Mouse (Mus musculus): ENCODE measurements around the gene Plcb1.
A peak's percentile ranks its signal among the peaks of the same experiment; 100 is the strongest.

The Plcb1 gene

DNA sequence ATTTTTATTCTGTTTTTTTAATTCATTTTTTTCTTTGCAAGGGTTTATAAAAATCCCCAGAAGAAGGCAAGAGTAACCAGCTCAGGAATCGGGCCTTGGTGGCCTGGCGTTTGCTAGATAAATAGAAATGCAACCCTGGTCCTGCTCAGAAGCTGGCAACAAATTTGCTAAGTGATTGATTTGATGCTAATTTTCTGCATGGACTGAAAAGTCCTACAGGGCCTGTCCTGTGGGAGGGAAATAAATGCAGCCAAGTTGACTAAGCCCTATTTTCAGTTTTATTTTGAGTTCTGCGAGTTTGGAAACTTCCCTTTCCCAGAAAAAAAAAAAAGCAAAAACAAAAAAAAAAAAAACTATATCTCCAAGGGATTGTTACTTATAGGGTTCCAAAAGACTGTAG lies 433.5 kb downstream of the Plcb1 start:
- no peak for DNase-seq

DNA sequence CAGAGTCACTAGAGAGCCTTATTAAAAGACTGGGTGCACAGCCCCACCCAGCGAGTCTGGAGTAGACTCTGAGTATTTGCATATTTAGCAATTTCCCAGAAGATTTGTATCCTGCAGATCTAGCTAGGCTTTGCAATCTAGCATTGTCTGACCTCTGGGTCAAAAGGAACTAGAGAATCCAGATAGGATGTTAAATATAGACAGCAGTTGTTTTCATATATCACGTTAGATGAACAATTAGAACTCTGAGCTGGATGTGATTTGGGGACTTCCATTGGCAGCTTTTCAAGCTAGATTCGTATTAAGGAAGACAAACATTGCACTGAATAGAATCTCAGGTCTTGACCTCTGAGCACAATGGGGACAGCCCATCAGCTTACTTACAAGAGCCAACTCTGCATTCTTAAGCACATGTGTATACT lies 439.7 kb downstream of the Plcb1 start:
- no peak for DNase-seq

DNA sequence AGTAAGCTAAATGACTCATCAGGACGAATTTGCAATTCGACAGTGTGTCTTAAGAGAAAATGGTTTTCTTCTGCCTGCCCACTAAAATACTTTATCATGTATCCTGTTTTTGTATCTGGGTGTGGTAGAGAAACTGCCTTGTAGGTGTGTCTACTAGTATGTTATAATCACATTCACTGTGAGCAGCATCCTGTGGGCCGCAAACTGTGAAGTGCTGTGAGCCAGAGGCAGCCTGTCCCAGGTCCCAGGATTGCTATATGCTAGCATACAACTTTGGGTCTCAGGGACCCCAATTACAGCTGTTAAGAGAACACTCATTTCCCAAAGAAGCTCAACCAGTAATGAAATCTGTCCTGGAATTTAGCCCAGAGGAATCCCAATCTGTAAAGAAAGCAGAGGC lies 444.4 kb downstream of the Plcb1 start:
- no peak for DNase-seq

DNA sequence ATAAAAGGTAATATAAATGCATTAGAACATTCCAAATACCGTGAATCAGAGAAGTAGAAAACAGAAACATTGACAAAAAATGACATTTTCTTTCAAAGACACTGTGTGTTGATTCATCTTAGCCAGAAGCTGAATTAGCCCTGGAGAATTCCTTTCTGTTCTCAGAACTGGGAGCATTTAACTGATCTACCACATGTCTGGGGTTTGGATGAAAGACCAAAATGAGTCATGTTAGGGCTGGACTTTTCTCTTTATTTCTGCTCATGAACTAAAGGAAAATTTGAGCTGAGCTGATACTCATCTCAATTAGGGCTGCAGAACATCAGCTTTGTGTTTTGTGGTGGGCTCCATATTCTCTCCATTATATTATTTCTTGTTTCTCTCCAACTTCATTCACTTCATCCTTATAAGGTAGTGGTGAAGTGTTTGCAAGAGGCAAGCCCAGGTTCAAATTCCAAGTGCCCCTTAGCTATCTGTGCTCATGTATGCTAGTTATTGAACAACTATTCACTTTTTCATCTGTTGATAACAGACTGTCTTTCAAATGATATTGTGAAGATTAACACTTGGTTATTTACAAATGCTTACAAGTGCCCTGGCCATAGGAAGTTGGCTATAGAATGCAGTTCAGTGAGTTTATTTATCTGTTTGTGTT lies 456.9 kb downstream of the Plcb1 start:
- DNase-seq, result no peak

DNA sequence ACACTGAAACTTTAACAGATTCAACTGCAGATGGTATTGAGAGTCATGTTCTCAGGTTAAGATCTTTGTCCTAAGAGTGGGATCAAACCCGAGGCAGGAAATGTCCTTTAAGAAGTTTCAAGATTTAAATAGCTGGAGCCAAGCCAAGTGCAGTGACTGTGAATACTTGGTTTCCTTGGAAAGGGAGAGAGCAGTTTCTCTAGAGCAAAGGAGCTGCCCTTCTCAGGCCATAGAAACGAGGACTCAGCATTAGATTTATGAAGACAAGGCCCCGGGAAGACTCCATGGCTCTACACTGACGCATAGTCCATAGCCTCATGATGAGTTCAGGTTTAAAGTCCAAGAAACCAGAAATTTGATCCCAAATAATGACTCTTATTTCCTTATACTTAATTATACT lies 457.9 kb downstream of the Plcb1 start:
- DNase-seq, result no peak

DNA sequence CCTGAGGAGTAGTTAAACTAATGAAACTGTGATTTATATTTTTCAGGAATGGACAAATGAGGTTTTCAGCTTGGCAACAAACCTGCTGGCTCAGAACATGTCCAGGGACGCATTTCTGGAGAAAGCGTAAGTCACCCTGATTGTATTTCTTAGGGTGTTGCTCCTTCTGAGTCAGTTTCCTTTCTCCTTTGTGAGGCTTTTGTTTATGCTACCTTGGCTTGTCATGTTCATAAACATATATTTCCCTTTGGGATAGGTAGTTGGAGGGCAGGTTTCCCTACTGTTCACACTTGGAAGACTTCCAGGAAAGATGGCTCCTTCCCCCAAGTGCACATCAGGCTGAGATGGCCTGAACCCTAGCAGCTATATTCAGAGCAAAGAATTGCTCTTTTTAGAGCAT lies 464.1 kb downstream of the Plcb1 start:
- no peak for DNase-seq

DNA sequence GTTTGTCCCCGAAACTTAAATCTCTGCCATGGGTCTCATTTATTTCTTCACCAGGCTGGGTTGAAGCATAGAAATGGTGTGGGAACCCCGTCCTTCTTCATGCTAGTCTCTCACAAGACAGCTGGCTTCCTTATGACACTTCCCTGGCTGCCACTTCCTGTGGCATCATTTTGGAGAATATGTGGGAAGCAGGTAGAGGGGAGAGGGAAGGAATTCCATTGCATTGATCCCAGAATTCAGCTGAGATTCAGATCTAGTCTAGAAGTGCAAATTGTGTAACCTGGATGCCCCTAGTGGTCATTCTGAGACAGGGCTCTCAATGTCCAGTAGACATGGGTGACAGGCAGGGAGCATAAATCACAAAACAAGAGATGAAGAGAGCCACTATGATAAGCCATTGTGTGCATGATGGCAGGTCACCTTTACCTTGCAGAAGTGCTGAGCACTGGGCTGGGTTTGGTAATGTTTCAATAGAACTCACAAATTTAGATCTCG lies 466.0 kb downstream of the Plcb1 start:
- no peak for DNase-seq

DNA sequence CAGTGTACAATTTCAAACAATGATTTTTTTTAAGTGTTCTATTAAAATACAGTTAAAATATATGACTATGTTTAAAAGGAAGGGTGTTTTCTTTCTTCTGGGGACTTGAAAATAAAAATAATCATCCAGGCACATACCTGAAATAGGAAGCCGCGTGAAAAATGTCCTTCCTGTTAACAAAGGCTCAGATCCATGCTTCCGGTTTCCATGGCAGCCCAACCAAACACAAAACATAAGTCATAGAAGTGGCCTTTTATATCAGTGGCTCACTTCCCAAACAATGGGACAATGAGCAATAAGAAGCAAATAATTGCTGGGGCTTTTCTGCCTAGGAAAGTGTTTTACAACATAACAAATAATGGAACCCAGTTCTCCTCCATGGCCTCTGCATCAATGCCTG lies 473.3 kb downstream of the Plcb1 start:
- no peak for DNase-seq

DNA sequence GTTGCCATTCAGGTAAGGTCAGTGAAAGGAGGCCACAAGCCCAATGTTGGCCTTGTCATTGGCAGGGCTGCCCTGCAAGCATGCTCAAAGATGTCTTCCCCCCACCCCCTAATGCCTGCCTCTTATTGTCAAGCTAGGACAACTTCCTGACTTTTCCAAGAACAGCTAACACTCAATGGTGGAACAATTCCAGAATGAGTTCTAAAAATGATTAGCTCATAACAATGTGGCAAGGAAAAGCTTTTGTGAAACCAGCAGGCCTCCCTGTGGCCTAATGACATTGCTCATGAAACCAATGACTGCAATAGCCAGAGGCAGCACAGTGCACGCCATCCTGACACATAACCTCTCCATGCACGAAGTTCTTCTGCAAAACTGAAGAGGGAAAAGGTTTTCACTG lies 478.1 kb downstream of the Plcb1 start:
- no peak for DNase-seq

DNA sequence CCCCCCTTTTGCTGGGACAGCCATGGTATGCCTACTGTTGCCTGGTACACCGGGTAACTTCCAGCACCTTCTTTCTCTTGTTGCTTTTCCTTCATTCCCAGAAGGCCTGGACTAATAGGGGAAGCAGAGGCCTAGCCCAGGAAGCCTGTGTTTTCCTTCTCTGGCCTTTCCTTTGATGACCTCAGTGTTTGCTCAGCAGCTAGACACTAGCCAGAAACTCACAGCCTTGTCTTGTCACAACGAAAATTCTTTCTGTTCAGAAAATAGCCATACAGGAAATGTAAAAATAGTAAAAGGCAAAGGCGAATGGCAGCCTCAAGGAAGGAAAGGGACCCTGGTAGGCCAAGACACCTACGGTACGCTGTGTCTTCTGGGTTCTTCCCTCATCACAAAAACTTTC lies 489.1 kb downstream of the Plcb1 start:
- no peak for DNase-seq

DNA sequence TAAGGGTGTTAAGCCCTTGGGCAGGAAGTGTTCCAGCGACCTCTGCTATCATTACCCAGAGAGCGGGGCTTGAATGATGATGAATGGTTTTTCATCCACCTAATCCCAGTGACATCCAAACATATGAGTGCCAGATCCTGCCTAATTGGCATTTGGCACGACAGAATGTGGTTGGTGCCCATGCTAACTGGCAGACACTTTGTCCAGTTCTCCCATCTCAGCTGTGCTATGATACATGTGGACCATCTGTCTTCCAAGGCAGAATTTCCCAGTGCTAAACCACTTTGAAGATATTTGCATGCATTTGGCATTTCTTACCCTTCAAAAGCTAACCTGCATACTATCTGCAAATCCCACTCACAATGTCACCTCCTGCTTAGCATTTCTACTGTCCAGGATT lies 492.6 kb downstream of the Plcb1 start:
- DNase-seq, result peak; percentile 35

DNA sequence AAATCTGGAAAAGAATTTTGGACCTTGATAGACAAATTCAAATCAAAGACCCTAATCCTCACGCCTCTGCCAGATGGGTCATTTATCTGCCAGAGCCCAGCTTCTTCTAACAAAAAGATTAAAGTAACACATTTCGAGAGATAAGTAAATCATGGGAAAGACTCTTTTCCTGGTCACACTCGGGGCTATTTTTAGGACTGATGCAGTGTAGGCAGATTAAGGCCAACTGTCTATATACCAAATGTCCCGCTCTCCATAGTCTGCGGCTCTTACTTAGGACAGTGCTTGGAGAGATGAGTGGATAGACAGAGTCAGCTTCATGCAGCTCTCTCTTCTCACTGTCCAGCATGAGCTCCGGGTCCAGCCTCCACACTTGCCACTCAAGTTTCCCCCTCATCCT lies 493.2 kb downstream of the Plcb1 start:
- DNase-seq, result no peak

DNA sequence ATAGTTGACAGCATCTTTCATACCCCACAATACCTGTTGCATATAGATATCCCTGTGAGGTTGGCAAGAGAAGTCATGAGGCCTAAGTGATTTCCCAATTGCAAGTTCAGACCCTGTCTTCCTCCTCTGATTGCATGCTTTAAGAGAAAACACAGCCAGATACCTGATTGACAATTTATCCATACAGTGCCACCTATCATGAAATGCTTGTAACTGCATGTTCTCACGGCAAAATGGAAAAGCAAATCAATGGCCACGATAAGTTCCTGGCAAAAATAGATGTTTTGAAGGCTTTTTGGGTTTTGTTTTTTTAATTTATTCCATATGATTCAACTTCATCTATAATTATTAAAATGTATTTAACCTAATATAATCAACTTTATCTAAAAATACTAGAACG lies 497.9 kb downstream of the Plcb1 start:
- DNase-seq, result no peak

DNA sequence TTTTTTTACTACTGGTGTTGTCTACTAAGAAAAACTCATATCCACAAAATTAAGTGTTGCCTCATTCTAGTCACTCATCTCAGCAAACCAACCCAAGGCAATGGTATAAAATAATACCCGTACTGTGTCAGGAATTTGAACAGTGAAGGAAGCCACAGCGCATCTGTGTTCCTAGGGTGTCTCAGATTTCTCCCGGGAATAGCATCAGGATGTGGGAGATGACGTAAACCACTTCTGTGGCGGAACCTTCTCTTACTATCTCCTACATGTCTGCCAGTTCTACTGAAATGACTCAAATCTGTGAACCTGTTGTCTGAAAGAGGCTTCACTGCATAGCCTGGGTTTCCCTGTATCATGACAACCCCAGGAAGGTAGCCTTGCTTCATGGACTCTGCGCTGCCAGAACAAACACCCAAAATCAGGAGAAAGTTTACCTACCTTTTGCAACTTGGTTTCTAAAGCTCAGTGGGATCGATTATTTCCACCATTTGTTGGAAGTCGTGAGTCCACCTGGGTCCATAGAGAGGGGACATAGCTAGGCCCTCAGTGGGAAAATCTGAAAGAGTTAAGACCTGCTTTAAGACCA lies 510.4 kb downstream of the Plcb1 start:
- no peak for DNase-seq

DNA sequence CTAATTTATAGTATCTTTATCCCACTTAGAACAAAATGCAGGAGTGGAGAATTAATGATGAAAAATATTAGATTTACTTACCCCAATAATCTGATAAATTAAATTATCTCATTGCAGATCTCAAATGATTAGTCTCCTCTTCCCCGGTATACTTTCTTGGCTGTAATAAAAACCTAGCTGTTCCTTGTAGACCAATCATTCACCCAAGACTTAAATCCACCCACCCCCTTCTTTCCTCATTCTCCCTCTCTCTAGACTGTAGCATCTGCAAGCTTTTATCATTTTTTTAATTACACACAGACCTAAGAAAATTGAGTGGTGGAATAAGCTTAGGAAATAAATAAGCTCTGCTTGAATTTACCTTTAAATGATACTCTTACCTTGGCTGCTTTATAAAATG lies 514.6 kb downstream of the Plcb1 start:
- DNase-seq, result no peak

DNA sequence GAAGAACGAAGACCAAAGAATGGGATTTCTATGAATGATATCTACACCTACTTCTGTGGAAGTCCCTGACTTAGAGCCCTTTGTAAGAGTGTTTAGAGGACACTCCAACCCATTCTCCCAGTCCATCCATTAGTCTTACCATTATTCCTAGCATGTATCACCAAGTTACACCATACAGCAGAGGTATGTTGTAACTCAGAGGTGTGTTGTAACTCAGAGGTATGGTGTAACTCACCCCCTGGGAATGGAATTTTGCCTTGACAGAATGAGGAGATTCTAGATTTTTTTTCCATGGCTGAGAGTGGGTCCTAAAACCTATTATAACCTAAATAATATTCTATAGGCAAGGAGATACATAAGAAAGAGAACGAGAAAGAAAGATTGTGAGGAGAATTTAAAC lies 516.6 kb downstream of the Plcb1 start:
- DNase-seq, result no peak

DNA sequence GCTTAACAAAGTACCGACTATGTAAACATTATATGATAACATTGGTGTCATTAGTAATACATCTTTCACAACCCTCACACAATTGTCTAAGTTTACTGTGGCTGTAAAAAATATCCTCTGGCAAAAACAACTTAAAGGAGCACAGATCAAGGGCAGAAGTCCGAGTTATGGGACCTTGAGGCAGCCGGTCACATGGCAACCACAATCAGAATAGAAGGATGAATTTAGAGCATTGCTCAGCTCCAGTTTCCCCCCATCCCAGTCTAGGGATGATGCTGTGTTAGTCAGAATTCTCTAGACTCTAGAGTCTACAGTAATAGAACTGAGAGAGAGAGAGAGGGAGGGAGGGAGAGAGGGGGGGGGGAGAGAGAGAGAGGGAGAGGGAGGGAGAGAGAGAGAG lies 519.3 kb downstream of the Plcb1 start:
- no peak for DNase-seq

DNA sequence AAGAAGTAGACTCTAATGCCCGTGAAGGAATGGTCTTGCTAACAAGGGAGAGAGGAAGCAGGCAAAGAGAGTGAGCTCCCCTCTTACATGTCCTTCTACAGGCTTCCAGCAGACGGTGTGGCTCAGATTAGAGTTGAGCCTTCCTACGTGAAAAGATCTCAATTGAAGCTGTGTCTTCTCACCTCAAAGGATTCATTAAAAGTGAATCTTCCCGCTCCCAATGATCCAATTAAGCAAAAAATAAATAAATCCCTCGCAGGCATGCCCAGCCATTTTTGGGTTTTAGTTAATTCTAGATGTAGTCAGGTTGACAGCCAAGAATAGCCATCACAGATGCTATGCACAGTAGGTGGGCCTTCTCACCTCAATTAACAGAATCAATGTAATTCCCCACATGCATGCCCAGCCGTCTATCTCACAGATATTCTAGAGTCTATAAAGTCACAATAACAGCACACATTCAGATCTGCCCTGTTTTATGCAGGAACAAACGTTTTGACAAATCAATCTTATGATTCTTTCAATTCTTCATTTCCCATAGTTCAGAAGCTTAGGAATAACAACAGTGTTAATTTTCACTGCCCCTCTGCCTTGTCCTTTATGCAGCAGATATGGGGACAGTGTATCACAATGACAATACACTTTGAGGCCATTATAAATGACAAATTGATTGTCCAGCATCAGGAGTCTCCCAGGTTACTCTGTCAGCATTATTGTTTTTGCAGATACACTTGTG lies 520.0 kb downstream of the Plcb1 start:
- no peak for DNase-seq

DNA sequence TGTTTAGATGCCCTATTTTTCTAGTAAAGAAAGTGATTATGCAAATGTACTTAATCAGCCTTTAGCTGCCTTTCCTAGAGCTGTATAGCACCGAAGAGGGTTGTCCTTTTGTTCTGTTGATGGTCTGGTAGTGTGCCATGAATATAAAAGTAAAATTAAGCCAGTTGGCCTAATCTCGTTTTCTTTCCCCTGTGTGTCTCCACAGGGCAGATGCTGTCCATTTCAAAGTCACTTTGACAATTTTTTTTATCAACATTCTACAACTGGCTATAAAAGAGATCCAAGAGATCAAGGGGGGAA lies 520.6 kb downstream of the Plcb1 start:
- no peak for DNase-seq

DNA sequence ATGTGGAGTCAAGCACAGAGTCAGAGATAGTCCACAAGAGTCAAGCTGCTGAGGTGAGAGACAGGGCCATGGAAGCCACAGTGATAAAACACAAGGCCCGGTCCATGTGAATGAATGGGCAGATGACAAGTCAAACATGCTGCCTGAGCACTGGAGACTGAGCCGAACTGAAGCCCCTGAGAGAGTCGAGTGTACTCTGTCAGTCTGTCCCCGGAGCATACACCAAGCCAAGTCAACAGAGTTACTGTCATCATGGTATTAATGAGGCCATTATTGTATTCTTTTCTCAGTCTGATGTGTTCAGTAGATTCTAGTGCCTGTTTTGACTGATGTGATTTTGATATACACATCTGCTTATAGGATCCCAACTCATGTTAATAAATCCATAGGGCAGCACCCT lies 521.9 kb downstream of the Plcb1 start:
- no peak for DNase-seq

DNA sequence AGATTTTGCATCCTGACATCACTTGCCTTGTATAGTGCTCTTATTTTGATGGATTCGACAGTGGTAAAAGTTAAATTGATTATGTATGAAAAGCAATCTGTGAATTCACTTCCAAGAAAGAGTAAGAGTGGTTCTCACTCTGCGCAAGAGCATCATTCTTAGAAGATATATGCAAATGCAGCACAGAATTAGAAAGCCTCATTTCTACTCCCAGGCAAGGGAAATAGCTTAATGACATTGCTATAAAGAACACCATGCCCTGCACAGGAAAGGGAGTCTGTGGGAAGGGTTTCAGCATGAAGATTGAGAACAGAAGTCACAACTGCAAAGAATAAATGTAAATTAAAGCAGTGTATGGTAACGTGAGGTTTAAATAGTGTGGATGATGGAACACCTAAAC lies 530.1 kb downstream of the Plcb1 start:
- DNase-seq, result no peak

DNA sequence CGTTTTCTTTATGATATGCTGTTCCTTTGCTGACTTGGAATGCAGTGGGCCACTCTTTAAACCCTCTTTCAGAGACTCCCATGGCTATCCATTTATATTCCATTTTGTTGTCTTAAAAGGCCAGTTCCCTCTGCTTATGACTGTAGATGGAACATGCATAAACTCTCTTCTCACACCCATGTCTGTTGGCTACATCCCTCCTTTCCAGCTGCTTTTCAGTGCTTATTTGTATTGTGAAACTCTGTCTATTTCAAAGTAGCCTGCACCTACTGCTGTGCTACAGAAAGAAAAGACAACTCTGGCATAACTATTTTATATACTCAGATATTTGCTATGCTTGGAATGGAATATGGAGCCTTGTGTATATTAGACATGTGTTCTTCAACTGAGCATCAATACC lies 532.3 kb downstream of the Plcb1 start:
- DNase-seq, result no peak

DNA sequence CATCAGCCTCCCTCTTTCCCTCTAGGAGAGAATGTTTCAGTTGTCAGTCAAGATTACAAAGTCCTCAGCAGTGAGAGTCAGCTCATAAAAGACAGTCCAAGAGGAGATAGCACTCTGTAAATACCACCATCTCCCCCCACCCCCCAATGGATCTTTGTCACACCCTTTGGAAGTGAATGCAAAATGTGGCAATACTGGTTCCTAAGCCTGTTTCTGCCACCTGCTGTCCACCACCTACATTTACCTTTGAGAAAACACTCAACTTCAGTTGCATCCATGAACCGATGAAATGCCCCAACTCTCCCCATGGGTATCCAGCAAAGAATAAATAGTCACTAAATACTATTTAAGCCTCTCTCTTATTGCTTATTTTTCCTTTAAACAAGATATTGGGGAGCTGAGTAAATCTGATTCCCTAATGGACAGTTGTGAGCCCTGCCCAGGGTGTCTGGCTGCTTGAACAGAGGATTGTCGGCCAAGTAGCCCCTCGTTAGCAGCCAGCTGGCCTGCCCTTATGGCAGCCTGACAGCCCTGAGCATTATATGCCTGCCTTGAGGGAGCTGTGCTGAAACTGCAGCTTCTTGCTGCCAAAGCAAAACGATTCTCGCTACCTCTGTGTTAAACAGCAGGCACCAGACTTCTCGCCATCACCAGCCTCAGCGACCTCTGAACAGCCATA lies 537.5 kb downstream of the Plcb1 start:
- no peak for DNase-seq

DNA sequence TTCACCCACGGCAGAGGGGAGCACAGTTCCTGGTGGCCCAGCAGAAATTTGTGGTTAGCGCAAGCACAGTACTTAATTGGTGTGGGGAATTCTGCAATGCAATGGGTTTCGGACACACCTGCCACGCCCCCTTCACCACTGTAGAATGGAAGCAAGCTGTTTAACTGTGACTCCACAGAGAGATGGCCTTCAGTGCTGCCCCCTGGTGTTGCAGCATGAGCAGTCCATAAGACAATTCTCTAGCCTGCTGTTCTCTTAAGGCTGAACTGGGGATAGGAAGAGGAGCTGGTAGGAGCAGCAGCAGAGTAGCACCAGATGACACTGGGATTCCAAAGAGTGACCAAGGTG lies 538.1 kb downstream of the Plcb1 start:
- DNase-seq, result peak; percentile 73

All from right cerebral cortex, postnatal 25 days (tissue).